Mouse (Mus musculus) kidney, postnatal 14 days (tissue): ENCODE results near the gene Spsb4.

Experiments used
- DNase-seq: peaks from one replicate; pipeline ENCODE4 v3.0.0; 2022; ENCODE audit warnings: mixed read lengths

The Spsb4 gene

GRCm38 (mm10) chr9:96977287-96978145 is 41.1 kb downstream of the Spsb4 start:
- DNase-seq = peak; percentile 55

GRCm38 (mm10) chr9:96973091-96973490 is 45.6 kb downstream of the Spsb4 start:
- DNase-seq = no peak

- peak; percentile 72 for DNase-seq
These were observed 46.8 kb downstream of the Spsb4 start for GRCm38 (mm10) chr9:96971625-96972404.

GRCm38 (mm10) chr9:96967516-96967915 is 51.1 kb downstream of the Spsb4 start:
- DNase-seq = peak; percentile 59

GRCm38 (mm10) chr9:96966465-96966864 is 52.2 kb downstream of the Spsb4 start:
- peak; percentile 83 for DNase-seq

- DNase-seq = peak; percentile 68
These were observed 55.0 kb downstream of the Spsb4 start for GRCm38 (mm10) chr9:96963443-96964215.

GRCm38 (mm10) chr9:96962714-96963113 is 55.9 kb downstream of the Spsb4 start:
- DNase-seq = no peak

GRCm38 (mm10) chr9:96961986-96962701 is 56.5 kb downstream of the Spsb4 start:
- DNase-seq = peak; percentile 86

GRCm38 (mm10) chr9:96961006-96961405 is 57.6 kb downstream of the Spsb4 start:
- peak; percentile 71 for DNase-seq

- DNase-seq = peak; percentile 60
These were observed 58.4 kb downstream of the Spsb4 start for GRCm38 (mm10) chr9:96960241-96960640.

- DNase-seq = no peak
These were observed 59.2 kb downstream of the Spsb4 start for GRCm38 (mm10) chr9:96959469-96959868.

- DNase-seq = peak; percentile 73
These were observed 60.5 kb downstream of the Spsb4 start for GRCm38 (mm10) chr9:96958009-96958615.

- peak; percentile 17 for DNase-seq
These were observed 61.3 kb downstream of the Spsb4 start for GRCm38 (mm10) chr9:96957298-96957865.

GRCm38 (mm10) chr9:96956646-96957297 is 61.9 kb downstream of the Spsb4 start:
- no peak for DNase-seq

GRCm38 (mm10) chr9:96954063-96954809 is 64.4 kb downstream of the Spsb4 start:
- DNase-seq = no peak

- DNase-seq = no peak
These were observed 65.2 kb downstream of the Spsb4 start for GRCm38 (mm10) chr9:96953443-96953842.

- DNase-seq = no peak
These were observed 66.2 kb downstream of the Spsb4 start for GRCm38 (mm10) chr9:96952310-96952975.

GRCm38 (mm10) chr9:96949551-96949950 is 69.1 kb downstream of the Spsb4 start:
- DNase-seq = no peak

- DNase-seq = no peak
These were observed 70.1 kb downstream of the Spsb4 start for GRCm38 (mm10) chr9:96948546-96948945.

GRCm38 (mm10) chr9:96947171-96947570 is 71.5 kb downstream of the Spsb4 start:
- no peak for DNase-seq
